Mouse (Mus musculus): ENCODE results near the gene Olfr90. TPM values are rescaled to one million over a fixed set of nuclear protein-coding genes. Genes with fewer than 3 reads are reported as not detected.
"Not testable (repeated sequence)": the region's sequence is repeated elsewhere in the genome, so short reads cannot be mapped to it uniquely, and the experiment has no call there.

The Olfr90 gene
- under 1 TPM in 1 of 2 experiments, not detected in 1; 0.14 TPM for total RNA-seq (2021)
- long read RNA-seq, experiment 1, result 0 reads
- long read RNA-seq, experiment 2, result 0 reads

GRCm38 (mm10) chr17:37088399-37088798 is at the start of gene Olfr90:
Gene Olfr90, minus strand, starts transcription at chr17:37088499.
- DNase-seq (ENCODE audit: low spot score in 2 of 2), result no peak

GRCm38 (mm10) chr17:37131366-37131765 is 43.1 kb upstream of the Olfr90 start:
- not testable (repeated sequence) for DNase-seq (ENCODE audit: low spot score in 2 of 2)

- DNase-seq (ENCODE audit: low spot score in 2 of 2), result no peak
Measured at GRCm38 (mm10) chr17:37119988-37120387, 31.7 kb upstream of the Olfr90 start, which contains the start of gene Olfr92. Gene Olfr92, minus strand, starts transcription at chr17:37120088.

GRCm38 (mm10) chr17:37098178-37098577 is 9.9 kb upstream of the Olfr90 start, which contains the start of gene Olfr91:
Gene Olfr91, minus strand, starts transcription at chr17:37098278.
- no peak for DNase-seq (ENCODE audit: low spot score in 2 of 2)

GRCm38 (mm10) chr17:37093289-37093688 is 5.0 kb upstream of the Olfr90 start:
- no peak for DNase-seq (ENCODE audit: low spot score in 2 of 2)

- DNase-seq (ENCODE audit: low spot score in 2 of 2), result no peak
Measured at GRCm38 (mm10) chr17:37092198-37092597, 3.9 kb upstream of the Olfr90 start.

- no peak for DNase-seq (ENCODE audit: low spot score in 2 of 2)
Measured at GRCm38 (mm10) chr17:37085545-37085944, 2.8 kb downstream of the Olfr90 start.

- no peak for DNase-seq (ENCODE audit: low spot score in 2 of 2)
Measured at GRCm38 (mm10) chr17:37084632-37085031, 3.7 kb downstream of the Olfr90 start.

- peak in 1 of 2 experiments; percentile 22 for DNase-seq (ENCODE audit: low spot score in 2 of 2)
Measured at GRCm38 (mm10) chr17:37083327-37083726, 5.0 kb downstream of the Olfr90 start.

GRCm38 (mm10) chr17:37081659-37082058 is 6.6 kb downstream of the Olfr90 start:
- DNase-seq (ENCODE audit: low spot score in 2 of 2), result no peak

GRCm38 (mm10) chr17:37080119-37080518 is 8.2 kb downstream of the Olfr90 start:
- no peak for DNase-seq (ENCODE audit: low spot score in 2 of 2)

- no peak for DNase-seq (ENCODE audit: low spot score in 2 of 2)
Measured at GRCm38 (mm10) chr17:37078990-37079389, 9.3 kb downstream of the Olfr90 start.

GRCm38 (mm10) chr17:37078193-37078592 is 10.1 kb downstream of the Olfr90 start:
- DNase-seq (ENCODE audit: low spot score in 2 of 2), result no peak

- no peak for DNase-seq (ENCODE audit: low spot score in 2 of 2)
Measured at GRCm38 (mm10) chr17:37075766-37076165, 12.5 kb downstream of the Olfr90 start.

GRCm38 (mm10) chr17:37075181-37075580 is 13.1 kb downstream of the Olfr90 start:
- no peak for DNase-seq (ENCODE audit: low spot score in 2 of 2)

- DNase-seq (ENCODE audit: low spot score in 2 of 2), result no peak
Measured at GRCm38 (mm10) chr17:37072730-37073276, 15.5 kb downstream of the Olfr90 start.

GRCm38 (mm10) chr17:37072080-37072729 is 16.1 kb downstream of the Olfr90 start:
- no peak for DNase-seq (ENCODE audit: low spot score in 2 of 2)

- no peak for DNase-seq (ENCODE audit: low spot score in 2 of 2)
Measured at GRCm38 (mm10) chr17:37070121-37070520, 18.2 kb downstream of the Olfr90 start.

GRCm38 (mm10) chr17:37067861-37068260 is 20.4 kb downstream of the Olfr90 start:
- no peak for DNase-seq (ENCODE audit: low spot score in 2 of 2)

- DNase-seq (ENCODE audit: low spot score in 2 of 2), result no peak
Measured at GRCm38 (mm10) chr17:37065993-37066392, 22.3 kb downstream of the Olfr90 start.

- no peak for DNase-seq (ENCODE audit: low spot score in 2 of 2)
Measured at GRCm38 (mm10) chr17:37063686-37064495, 24.4 kb downstream of the Olfr90 start.

GRCm38 (mm10) chr17:37063063-37063462 is 25.2 kb downstream of the Olfr90 start:
- DNase-seq (ENCODE audit: low spot score in 2 of 2), result no peak
